Mouse (Mus musculus): Measurements from ENCODE around the gene Zmynd12. TPM values are rescaled to one million over a fixed set of nuclear protein-coding genes. Genes with fewer than 3 reads are reported as not detected.

The Zmynd12 gene
- 0.17 and 0.44 TPM in 2 replicates for polyA plus RNA-seq (2012; rRNA removed)

DNA sequence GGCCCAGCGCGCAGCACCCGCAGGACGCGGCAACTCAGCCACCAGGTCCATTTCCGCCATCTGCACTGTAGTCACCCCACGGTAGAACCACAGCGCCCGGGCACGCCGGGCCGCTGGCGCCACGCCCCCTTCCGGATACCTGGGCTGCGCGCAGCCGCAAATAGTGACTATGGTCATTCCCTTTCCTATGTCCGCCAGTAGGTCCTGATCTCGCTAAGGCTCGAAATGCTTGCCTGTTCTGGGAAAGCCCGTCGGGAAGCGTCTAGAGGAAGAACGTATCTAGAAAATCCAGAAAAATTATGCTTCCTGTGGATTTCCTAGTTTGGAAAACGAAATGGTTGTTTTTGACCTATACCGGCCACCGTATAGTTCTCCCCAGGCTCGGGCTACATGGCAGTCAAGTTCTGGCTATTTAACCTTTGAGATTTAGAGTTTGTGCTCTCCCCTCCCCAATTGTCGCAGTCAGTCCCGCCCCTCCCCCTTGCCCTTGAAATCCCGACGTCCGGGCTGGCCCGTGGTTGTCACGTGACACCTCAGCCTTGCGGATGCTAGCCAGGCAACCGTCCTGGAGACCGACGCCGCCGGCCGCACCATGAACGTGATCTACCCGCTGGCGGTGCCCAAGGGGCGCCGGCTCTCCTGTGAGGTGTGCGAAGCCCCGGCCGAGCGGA, at the start of gene Zmynd12, which contains the start of gene Ppcs:
TSS of gene Zmynd12 (plus strand) at position 521 of the 671 bp plus-strand sequence.
TSS of gene Ppcs (minus strand) at position 127 of the 671 bp plus-strand sequence.
- 0 out of 2 replicates have a peak, but pooled peaks have one; percentile 28 for TF ChIP-seq CTCF (IDR thresholded peaks at IDR 0.05; ENCODE audit: extremely low read depth, insufficient read length, insufficient replicate concordance, low read depth, low read length)
- peak; percentile 89 for TF ChIP-seq POLR2A (IDR thresholded peaks at IDR 0.05; ENCODE audit: low read depth, low read length)
- Histone ChIP-seq H3K27ac (ENCODE audit: insufficient read depth, low read depth, low read length) (peak within 1 kb of the TSS; percentile 97), H3K27me3 (ENCODE audit: control insufficient read depth, insufficient read depth, low read length) (no peaks in the 10 kb centered on the region), H3K36me3 (ENCODE audit: control insufficient read depth, insufficient read depth, low read length) (peaks cover 5% of the 10 kb centered on the region; the same call in 1 of the 2 replicates), H3K4me1 (ENCODE audit: control insufficient read depth, insufficient read depth, insufficient read length, low read length) (peaks cover 11% of the 10 kb centered on the region), H3K4me3 (ENCODE audit: low read depth, low read length) (peak within 1 kb of the TSS; percentile 79)
- WGBS: under 1% methylated on average over 52 of the region's 52 CpGs

DNA sequence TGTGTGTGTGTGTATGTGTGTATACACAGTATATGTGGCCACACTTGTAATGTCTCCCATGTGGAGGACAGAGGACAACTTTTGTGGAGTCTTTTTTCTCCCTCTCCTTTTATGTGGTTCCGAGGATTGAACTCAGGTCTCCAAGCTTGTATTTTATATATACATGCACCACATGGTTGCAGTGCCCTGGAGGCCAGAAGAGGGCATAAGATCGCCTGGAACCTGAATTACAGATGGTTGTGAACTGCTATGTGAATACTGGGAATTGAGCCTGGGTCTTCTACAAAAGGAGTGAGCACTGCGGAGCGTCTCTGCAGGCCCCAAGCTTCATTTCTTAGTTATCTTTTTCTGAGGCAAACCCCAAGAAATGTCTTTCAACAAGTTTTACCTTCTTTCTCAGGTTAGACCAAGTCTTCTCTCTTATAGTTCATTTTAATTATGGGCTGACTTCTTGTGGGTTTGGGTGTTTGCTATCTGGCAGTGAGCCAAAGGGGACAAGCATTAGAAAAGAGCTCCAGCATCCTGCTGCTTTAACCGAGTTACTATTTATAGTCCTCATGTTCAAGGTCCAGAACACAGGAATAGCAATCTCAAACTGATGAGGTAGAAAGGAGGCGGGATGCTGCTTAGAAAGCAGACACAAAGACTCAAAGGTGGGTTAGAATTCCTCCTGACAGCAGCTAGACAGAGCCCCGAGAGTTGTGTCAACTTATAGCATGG, 41.0 kb upstream of the Zmynd12 start:
- Histone ChIP-seq H3K27ac (ENCODE audit: insufficient read depth, low read depth, low read length) (no peak overlapping the region), H3K36me3 (ENCODE audit: control insufficient read depth, insufficient read depth, low read length) (no peaks in the 10 kb centered on the region), H3K4me3 (ENCODE audit: low read depth, low read length) (no peak overlapping the region), H3K27me3 (ENCODE audit: control insufficient read depth, insufficient read depth, low read length) (no peaks in the 10 kb centered on the region), H3K4me1 (ENCODE audit: control insufficient read depth, insufficient read depth, insufficient read length, low read length) (peaks cover 4% of the 10 kb centered on the region; the same call in 1 of the 2 replicates)
- TF ChIP-seq CTCF (IDR thresholded peaks at IDR 0.05; ENCODE audit: extremely low read depth, insufficient read length, insufficient replicate concordance, low read depth, low read length): no peak
- 57% methylated on average over 7 of the region's 7 CpGs for WGBS

DNA sequence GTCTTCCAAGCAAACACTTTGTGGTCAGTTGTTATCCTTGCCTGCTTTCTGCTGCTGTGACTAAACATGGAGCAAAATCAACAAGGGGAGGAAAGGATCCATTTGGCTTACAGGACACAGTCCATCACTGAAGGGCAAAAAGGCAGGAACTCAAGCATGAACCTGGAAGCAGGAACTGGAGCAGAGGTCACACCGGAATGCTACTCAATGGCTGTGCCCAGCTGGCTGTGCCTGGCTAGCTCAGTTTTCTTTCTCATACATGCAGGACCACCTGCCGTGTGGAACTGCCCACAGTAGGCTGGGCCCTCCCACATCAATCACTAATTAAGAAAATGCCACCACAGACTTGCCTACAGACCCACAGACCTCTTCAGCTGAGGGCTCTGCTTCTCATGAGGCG, 33.4 kb upstream of the Zmynd12 start:
- H3K4me3 ChIP-seq (ENCODE audit: low read depth, low read length): no peak overlapping the region
- TF ChIP-seq CTCF (IDR thresholded peaks at IDR 0.05; ENCODE audit: extremely low read depth, insufficient read length, insufficient replicate concordance, low read depth, low read length) (no peak), POLR2A (IDR thresholded peaks at IDR 0.05; ENCODE audit: low read depth, low read length) (no peak)
- 68% methylated on average over 3 of the region's 3 CpGs for WGBS
- H3K4me1 ChIP-seq (ENCODE audit: control insufficient read depth, insufficient read depth, insufficient read length, low read length): no peaks in the 10 kb centered on the region
- H3K27me3 ChIP-seq (ENCODE audit: control insufficient read depth, insufficient read depth, low read length): no peaks in the 10 kb centered on the region
- no peaks in the 10 kb centered on the region for H3K36me3 ChIP-seq (ENCODE audit: control insufficient read depth, insufficient read depth, low read length)
- H3K27ac ChIP-seq (ENCODE audit: insufficient read depth, low read depth, low read length): no peak overlapping the region

DNA sequence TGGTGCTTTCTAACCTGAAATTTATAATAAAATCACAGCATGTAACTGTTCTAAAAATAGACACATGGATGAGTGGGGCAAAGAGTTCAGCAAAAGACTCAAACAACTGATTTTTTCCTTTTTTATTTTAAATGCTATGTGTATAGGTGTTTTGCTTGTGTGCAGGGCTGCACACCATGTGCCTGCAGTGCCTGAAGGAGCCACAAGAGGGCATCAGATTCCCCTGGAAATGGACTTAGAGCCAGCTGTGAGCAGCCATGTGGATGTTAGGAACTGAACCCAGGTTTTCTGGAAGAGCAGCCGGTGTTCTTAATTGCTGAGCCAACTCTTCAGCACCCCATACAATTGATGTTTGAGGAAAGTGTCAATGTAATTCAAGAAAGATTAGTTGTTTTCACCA, 32.2 kb upstream of the Zmynd12 start:
- no peaks in the 10 kb centered on the region for H3K27me3 ChIP-seq (ENCODE audit: control insufficient read depth, insufficient read depth, low read length)
- H3K4me3 ChIP-seq (ENCODE audit: low read depth, low read length): no peak overlapping the region
- WGBS: 68% methylated on average over 1 of the region's 1 CpGs
- no peaks in the 10 kb centered on the region for H3K4me1 ChIP-seq (ENCODE audit: control insufficient read depth, insufficient read depth, insufficient read length, low read length)
- H3K36me3 ChIP-seq (ENCODE audit: control insufficient read depth, insufficient read depth, low read length): no peaks in the 10 kb centered on the region
- no peak overlapping the region for H3K27ac ChIP-seq (ENCODE audit: insufficient read depth, low read depth, low read length)
- TF ChIP-seq CTCF (IDR thresholded peaks at IDR 0.05; ENCODE audit: extremely low read depth, insufficient read length, insufficient replicate concordance, low read depth, low read length) (peak; percentile 53; the same call in 1 of the 2 replicates), POLR2A (IDR thresholded peaks at IDR 0.05; ENCODE audit: low read depth, low read length) (no peak)

DNA sequence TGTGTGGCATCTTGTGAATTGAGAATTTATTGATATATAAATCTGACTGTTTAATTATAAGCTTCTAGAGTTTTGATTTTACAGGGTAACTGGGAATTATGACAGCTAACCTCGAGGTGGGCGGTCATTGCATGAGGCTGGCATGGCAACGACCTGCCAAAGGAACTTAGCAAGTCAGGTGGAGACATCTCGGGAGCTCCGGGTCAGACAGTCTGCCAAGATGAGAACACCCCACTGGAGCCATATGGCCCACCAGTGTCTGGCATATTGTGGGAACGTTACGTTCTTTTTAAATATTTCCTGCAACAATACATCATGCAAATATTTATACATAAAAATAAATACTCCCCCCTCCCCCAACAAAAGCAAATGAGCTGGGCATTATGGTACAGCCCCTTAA, 23.9 kb upstream of the Zmynd12 start:
- no peaks in the 10 kb centered on the region for H3K27me3 ChIP-seq (ENCODE audit: control insufficient read depth, insufficient read depth, low read length)
- H3K36me3 ChIP-seq (ENCODE audit: control insufficient read depth, insufficient read depth, low read length): no peaks in the 10 kb centered on the region
- no peak for TF ChIP-seq CTCF (IDR thresholded peaks at IDR 0.05; ENCODE audit: extremely low read depth, insufficient read length, insufficient replicate concordance, low read depth, low read length)
- WGBS: 79% methylated on average over 7 of the region's 7 CpGs
- no peak overlapping the region for H3K4me3 ChIP-seq (ENCODE audit: low read depth, low read length)
- H3K4me1 ChIP-seq (ENCODE audit: control insufficient read depth, insufficient read depth, insufficient read length, low read length): no peaks in the 10 kb centered on the region
- no peak overlapping the region for H3K27ac ChIP-seq (ENCODE audit: insufficient read depth, low read depth, low read length)

DNA sequence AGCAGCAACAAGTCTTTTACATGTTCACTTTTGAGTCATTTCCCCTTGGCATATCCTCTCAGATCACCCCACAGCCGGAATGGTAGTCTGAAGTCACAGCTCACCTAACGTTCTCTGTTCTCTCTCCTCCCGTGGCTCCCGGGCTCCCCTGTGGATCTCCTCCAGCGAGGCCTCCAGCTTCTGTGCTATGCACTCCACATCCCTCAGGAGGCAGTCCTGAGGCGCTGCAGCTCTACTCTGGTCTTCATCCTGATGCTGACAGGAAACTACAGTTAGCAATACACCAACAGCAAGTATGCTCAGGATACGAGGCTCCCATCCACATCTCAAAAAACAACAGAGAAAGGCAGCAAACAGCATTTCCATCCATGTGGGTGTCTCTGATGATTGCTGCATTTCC, 21.7 kb upstream of the Zmynd12 start:
- 63% methylated on average over 7 of the region's 7 CpGs for WGBS
- Histone ChIP-seq H3K4me3 (ENCODE audit: low read depth, low read length) (no peak overlapping the region), H3K27ac (ENCODE audit: insufficient read depth, low read depth, low read length) (no peak overlapping the region), H3K27me3 (ENCODE audit: control insufficient read depth, insufficient read depth, low read length) (no peaks in the 10 kb centered on the region), H3K36me3 (ENCODE audit: control insufficient read depth, insufficient read depth, low read length) (no peaks in the 10 kb centered on the region), H3K4me1 (ENCODE audit: control insufficient read depth, insufficient read depth, insufficient read length, low read length) (no peaks in the 10 kb centered on the region)
- TF ChIP-seq POLR2A (IDR thresholded peaks at IDR 0.05; ENCODE audit: low read depth, low read length) (no peak), CTCF (IDR thresholded peaks at IDR 0.05; ENCODE audit: extremely low read depth, insufficient read length, insufficient replicate concordance, low read depth, low read length) (no peak)

DNA sequence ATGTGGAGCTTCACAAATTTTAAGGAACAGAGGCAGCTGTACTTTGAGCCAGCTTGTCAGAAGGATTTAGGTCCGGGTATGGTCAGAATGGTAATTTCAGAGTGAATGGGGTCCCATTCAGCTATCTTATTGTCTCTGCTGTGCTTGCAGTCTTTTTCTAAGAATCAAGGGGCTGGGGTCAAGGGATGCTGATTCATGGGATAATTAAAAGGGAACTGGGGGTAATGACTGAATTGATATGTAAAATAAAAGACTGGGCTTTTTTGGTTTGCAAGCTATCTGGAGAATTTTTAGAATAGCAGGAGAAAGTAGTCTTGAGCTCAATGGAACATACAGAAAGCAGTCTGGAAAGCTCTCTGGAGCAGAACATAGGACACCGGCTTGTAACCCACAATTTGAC, 19.2 kb upstream of the Zmynd12 start:
- Histone ChIP-seq H3K4me1 (ENCODE audit: control insufficient read depth, insufficient read depth, insufficient read length, low read length) (no peaks in the 10 kb centered on the region), H3K4me3 (ENCODE audit: low read depth, low read length) (no peak overlapping the region), H3K27me3 (ENCODE audit: control insufficient read depth, insufficient read depth, low read length) (no peaks in the 10 kb centered on the region), H3K36me3 (ENCODE audit: control insufficient read depth, insufficient read depth, low read length) (no peaks in the 10 kb centered on the region), H3K27ac (ENCODE audit: insufficient read depth, low read depth, low read length) (no peak overlapping the region)
- no peak for TF ChIP-seq POLR2A (IDR thresholded peaks at IDR 0.05; ENCODE audit: low read depth, low read length)
- no peak for TF ChIP-seq CTCF (IDR thresholded peaks at IDR 0.05; ENCODE audit: extremely low read depth, insufficient read length, insufficient replicate concordance, low read depth, low read length)
- 95% methylated on average over 2 of the region's 2 CpGs for WGBS
